Mouse (Mus musculus) MEL (cell line): ENCODE measurements around the gene Tmub2. TPM values are rescaled to one million over a fixed set of nuclear protein-coding genes. Genes with fewer than 3 reads are reported as not detected.

Experiments used
- DNase-seq: peaks from one replicate; pipeline ENCODE4 v3.0.0; 2011; ENCODE audit warnings: low read depth, low spot score
- H3K27ac ChIP-seq: 2 replicates; pipeline ENCODE4 v1.5.1; 2012; ENCODE audit warnings: low read depth, mild to moderate bottlenecking, control low read depth, low read length, moderate library complexity; ENCODE audit not compliant: control insufficient read depth
- H3K27me3 ChIP-seq, 2 experiments: fragments of 150-350 bp in 1 of 2; sonication (generic) in 1 of 2; 2 replicates each; pipeline ENCODE4 v1.6.1; 2012; ENCODE audit warnings: low read length in 2 of 2, mild to moderate bottlenecking in 2 of 2, improper control_type of control experiment in 1 of 2, moderate library complexity in 1 of 2; ENCODE audit not compliant: insufficient read depth in 2 of 2, control insufficient read depth in 1 of 2
- H3K36me3 ChIP-seq, 2 experiments: 2 replicates each; pipeline ENCODE4 v1.6.1; 2012 to 2014; ENCODE audit warnings: low read length in 2 of 2, improper control_type of control experiment in 1 of 2, inconsistent platforms in 1 of 2, mild to moderate bottlenecking in 1 of 2; ENCODE audit not compliant: insufficient read depth in 2 of 2, control insufficient read depth in 1 of 2
- H3K4me1 ChIP-seq, 2 experiments: fragments of 150-350 bp in 1 of 2; sonication (generic) in 1 of 2; 2 replicates each; pipeline ENCODE4 v1.6.1; 2012; ENCODE audit warnings: low read length in 2 of 2, improper control_type of control experiment in 1 of 2, mild to moderate bottlenecking in 1 of 2; ENCODE audit not compliant: insufficient read depth in 2 of 2, control insufficient read depth in 1 of 2
- H3K4me3 ChIP-seq, 2 experiments: fragments of 150-350 bp in 1 of 2; sonication (generic) in 1 of 2; 2 replicates each; pipeline ENCODE4 v1.5.1; 2012; ENCODE audit warnings: low read depth in 2 of 2, low read length in 2 of 2, mild to moderate bottlenecking in 2 of 2, moderate library complexity in 2 of 2, control low read depth in 1 of 2, improper control_type of control experiment in 1 of 2; ENCODE audit not compliant: control insufficient read depth in 1 of 2, insufficient read depth in 1 of 2
- H3K79me2 ChIP-seq: 2 replicates; pipeline ENCODE4 v1.6.1; 2012; ENCODE audit warnings: mild to moderate bottlenecking, low read length, moderate library complexity; ENCODE audit not compliant: control insufficient read depth, poor library complexity, insufficient read depth
- H3K9ac ChIP-seq: 2 replicates; pipeline ENCODE4 v1.6.1; 2012; ENCODE audit warnings: low read depth, mild to moderate bottlenecking, control low read depth, low read length, moderate library complexity; ENCODE audit not compliant: control insufficient read depth, poor library complexity, severe bottlenecking
- H3K9me3 ChIP-seq: fragments of 150-350 bp; sonication (generic); replicated peaks from 2 replicates; pipeline ENCODE4 v1.6.1; 2012; ENCODE audit warnings: mild to moderate bottlenecking, low read length, improper control_type of control experiment, moderate library complexity; ENCODE audit not compliant: insufficient read depth
- BHLHE40 ChIP-seq: IDR thresholded peaks from 2 replicates; pipeline ENCODE4 v1.6.1; 2012; ENCODE audit warnings: low read depth, mild to moderate bottlenecking, inconsistent platforms, low read length, improper control_type of control experiment, borderline replicate concordance
- CHD1 ChIP-seq: IDR thresholded peaks from 2 replicates; pipeline ENCODE4 v1.6.1; 2012; ENCODE audit warnings: low read depth, mild to moderate bottlenecking, inconsistent platforms, low read length, improper control_type of control experiment
- ELF1 ChIP-seq: IDR thresholded peaks from 2 replicates; pipeline ENCODE4 v1.6.1; 2014; ENCODE audit warnings: low read depth, mild to moderate bottlenecking, inconsistent platforms, low read length, improper control_type of control experiment, moderate library complexity
- EP300 ChIP-seq, 2 experiments: IDR thresholded peaks; 2 replicates each; pipeline ENCODE4 v1.6.1; 2011; ENCODE audit warnings: improper control_type of control experiment in 2 of 2, low read length in 2 of 2, low read depth in 1 of 2, mild to moderate bottlenecking in 1 of 2
- ETS1 ChIP-seq: IDR thresholded peaks from 2 replicates; pipeline ENCODE4 v1.6.1; 2012; ENCODE audit warnings: low read depth, mild to moderate bottlenecking, inconsistent platforms, low read length, improper control_type of control experiment, moderate library complexity
- KAT2A ChIP-seq: conservative IDR thresholded peaks from 2 replicates; pipeline ENCODE4 v1.6.1; 2012; ENCODE audit warnings: low read depth, low read length, improper control_type of control experiment, inconsistent platforms
- MAFK ChIP-seq: IDR thresholded peaks from 2 replicates; pipeline ENCODE4 v1.6.1; 2011; ENCODE audit warnings: low read depth, mild to moderate bottlenecking, low read length, improper control_type of control experiment, borderline replicate concordance
- MAX ChIP-seq: IDR thresholded peaks from 2 replicates; pipeline ENCODE4 v1.6.1; 2011; ENCODE audit warnings: low read length, improper control_type of control experiment
- MEF2A ChIP-seq: IDR thresholded peaks from 2 replicates; pipeline ENCODE4 v1.6.1; 2014; ENCODE audit warnings: low read depth, mild to moderate bottlenecking, inconsistent platforms, low read length, improper control_type of control experiment; ENCODE audit not compliant: poor library complexity, insufficient replicate concordance, severe bottlenecking; ENCODE audit errors: extremely low read depth
- MXI1 ChIP-seq: IDR thresholded peaks from 2 replicates; pipeline ENCODE4 v1.6.1; 2011; ENCODE audit warnings: mild to moderate bottlenecking, low read depth, low read length, improper control_type of control experiment
- MYC ChIP-seq: IDR thresholded peaks from 2 replicates; pipeline ENCODE4 v1.6.1; 2011; ENCODE audit warnings: low read depth, mild to moderate bottlenecking, low read length, improper control_type of control experiment, moderate library complexity
- NELFE ChIP-seq: IDR thresholded peaks from 2 replicates; pipeline ENCODE4 v1.6.1; 2011; ENCODE audit warnings: low read depth, low read length, improper control_type of control experiment
- POLR2A ChIP-seq, 2 experiments: IDR thresholded peaks; 2 replicates each; pipeline ENCODE4 v1.6.1; 2011 to 2012; ENCODE audit warnings: low read length in 2 of 2, mild to moderate bottlenecking in 2 of 2, control low read depth in 1 of 2, improper control_type of control experiment in 1 of 2, low read depth in 1 of 2, moderate library complexity in 1 of 2; ENCODE audit not compliant: control insufficient read depth in 1 of 2, insufficient read depth in 1 of 2, poor library complexity in 1 of 2
- RAD21 ChIP-seq: IDR thresholded peaks from 2 replicates; pipeline ENCODE4 v1.6.1; 2011; ENCODE audit warnings: mild to moderate bottlenecking, low read depth, low read length, improper control_type of control experiment
- SIN3A ChIP-seq: IDR thresholded peaks from 2 replicates; pipeline ENCODE4 v1.6.1; 2012; ENCODE audit warnings: low read length, improper control_type of control experiment, inconsistent platforms
- TCF12 ChIP-seq: IDR thresholded peaks from 2 replicates; pipeline ENCODE4 v1.6.1; 2014; ENCODE audit warnings: low read depth, mild to moderate bottlenecking, inconsistent platforms, low read length, improper control_type of control experiment, moderate library complexity
- USF1 ChIP-seq: IDR thresholded peaks from 2 replicates; pipeline ENCODE4 v1.6.1; 2014; ENCODE audit warnings: low read depth, mild to moderate bottlenecking, inconsistent platforms, low read length, improper control_type of control experiment, moderate library complexity
- USF2 ChIP-seq, 2 experiments: IDR thresholded peaks; 2 replicates each; pipeline ENCODE4 v1.6.1; 2011 to 2012; ENCODE audit warnings: improper control_type of control experiment in 2 of 2, low read length in 2 of 2, borderline replicate concordance in 1 of 2, inconsistent platforms in 1 of 2, low read depth in 1 of 2, mild to moderate bottlenecking in 1 of 2; ENCODE audit not compliant: insufficient read depth in 1 of 2
- ZMIZ1 ChIP-seq: IDR thresholded peaks from 2 replicates; pipeline ENCODE4 v1.6.1; 2012; ENCODE audit warnings: low read depth, mild to moderate bottlenecking, inconsistent platforms, low read length, improper control_type of control experiment, moderate library complexity
- ZNF384 ChIP-seq: IDR thresholded peaks from 2 replicates; pipeline ENCODE4 v1.6.1; 2012; ENCODE audit warnings: low read depth, mild to moderate bottlenecking, inconsistent platforms, low read length, improper control_type of control experiment
- polyA plus RNA-seq, 2 experiments: library from polyadenylated mRNA; stranded (reverse) in 1 of 2; unstranded in 1 of 2; fragments of >175 nt in 1 of 2; fragments of >200 nt in 1 of 2; gene quantifications; 2 replicates each; pipeline versions ENCODE4 v1.2.1 to v1.2.4; 2012; ENCODE audit warnings: low replicate concordance in 2 of 2, low read depth in 1 of 2; ENCODE audit not compliant: insufficient read length in 2 of 2, insufficient read depth in 1 of 2, missing spikeins in 1 of 2
- total RNA-seq: library from RNA; depleted of rRNA; stranded (reverse); fragments of 300-350 nt; gene quantifications from 2 replicates; pipeline ENCODE4 v1.2.3, GENCODE M21; 2012

Gene Tmub2
- total and polyA plus RNA-seq, 3 experiments, result 29.3 to 40.5 TPM; not detected in 1

DNA sequence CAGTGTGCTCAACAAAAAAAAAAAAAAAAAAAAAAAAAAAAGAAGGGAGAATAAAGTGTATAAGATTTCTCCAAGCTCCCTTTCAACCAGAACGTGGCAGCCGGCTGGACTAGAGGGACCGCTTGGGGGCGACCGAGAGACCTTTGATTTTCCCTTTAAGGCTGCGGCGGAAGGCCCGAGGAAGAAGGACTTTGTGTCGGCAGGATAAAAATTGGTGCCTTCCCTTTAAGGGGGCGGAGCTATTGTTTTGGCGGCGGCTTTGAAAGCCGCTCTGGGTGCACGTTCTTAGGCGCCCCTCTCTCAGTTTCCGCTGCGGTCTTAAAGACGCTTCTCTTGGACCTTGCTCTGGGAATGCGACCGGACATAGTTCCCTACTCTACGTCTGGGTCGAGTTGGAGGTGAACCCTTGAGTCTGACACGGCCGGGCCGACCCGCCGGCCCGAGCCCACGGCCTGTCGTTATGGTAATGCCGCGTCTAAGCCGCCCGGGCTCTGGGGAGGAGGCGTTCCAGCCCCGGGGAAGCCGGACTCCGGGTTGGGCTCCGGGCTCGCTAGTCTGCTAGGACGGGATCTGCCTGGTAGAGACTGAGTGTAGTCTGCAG is 36.0 kb upstream of the Tmub2 start, which contains the start of gene BC030867 (continued):
- TF ChIP-seq TCF12 (peak; percentile 71; the same call in 1 of the 2 replicates), USF1 (0 out of 2 replicates have a peak, but pooled peaks have one; percentile 33), MEF2A (peak; percentile 16; the same call in 1 of the 2 replicates), EP300 (IDR thresholded peaks at IDR 0.05; ENCODE audit: low read depth in 1 of 2, low read length in 2 of 2) (0 out of 4 replicates have a peak, but pooled peaks of 1 of the 2 experiments have one; percentile 4), RAD21 (peak; percentile 28), ZNF384 (peak; percentile 97), USF2 (IDR thresholded peaks at IDR 0.05; ENCODE audit: borderline replicate concordance in 1 of 2, insufficient read depth in 1 of 2, low read depth in 1 of 2, low read length in 2 of 2) (no peak; a peak in 1 of 4 replicates), BHLHE40 (peak; percentile 30; the same call in 1 of the 2 replicates), MXI1 (peak; percentile 96), POLR2A (IDR thresholded peaks at IDR 0.05; ENCODE audit: control insufficient read depth in 1 of 2, insufficient read depth in 1 of 2, low read depth in 1 of 2, low read length in 2 of 2, poor library complexity in 1 of 2) (peak; percentile 96 to 97), ZMIZ1 (peak; percentile 82), NELFE (peak; percentile 94), MYC (peak; percentile 84), MAX (peak; percentile 75), ETS1 (peak; percentile 54), KAT2A (no peak; the same call in 1 of the 2 replicates), ELF1 (peak; percentile 78), CHD1 (0 out of 2 replicates have a peak, but pooled peaks have one; percentile 32), SIN3A (peak; percentile 99)

DNA sequence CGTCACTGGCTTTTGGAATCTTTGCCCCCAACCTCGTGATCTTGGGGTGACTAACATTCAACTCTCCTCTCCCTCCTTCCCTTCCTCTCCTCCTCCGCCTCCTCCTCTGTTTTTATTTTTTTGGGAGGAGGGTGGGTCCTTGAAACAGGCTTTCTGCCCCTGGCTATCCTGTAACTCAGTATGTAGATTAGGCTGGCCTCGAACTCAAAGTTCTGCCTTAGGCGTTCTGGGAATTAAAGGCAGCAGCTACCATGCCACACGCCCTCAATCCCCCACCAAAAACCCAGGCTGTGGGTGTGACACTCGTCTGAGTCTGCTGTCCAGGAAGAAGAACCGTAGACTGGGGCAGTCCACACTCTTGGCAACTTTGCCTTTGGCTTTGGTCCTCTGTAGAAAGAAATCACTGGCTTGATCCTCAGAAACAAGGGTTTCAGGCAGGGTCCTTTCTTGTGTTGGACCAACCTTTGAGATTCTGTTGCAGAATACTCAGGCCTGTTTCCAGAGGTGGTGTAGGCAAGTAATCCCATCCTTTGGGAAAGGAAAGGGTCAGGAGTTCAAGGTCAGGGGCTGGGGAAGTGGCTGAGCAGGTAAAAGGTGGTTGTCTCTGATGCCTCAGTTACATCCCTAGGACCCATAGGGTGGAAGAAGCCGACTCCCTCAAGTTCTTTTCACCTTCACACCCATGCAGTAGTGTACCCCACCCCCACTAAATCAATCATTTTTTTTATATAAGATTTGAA is 35.2 kb upstream of the Tmub2 start:
- peak overlapping the region; percentile 83 to 85 for H3K4me3 ChIP-seq
- H3K9ac ChIP-seq, result peak overlapping the region; percentile 83
- peak overlapping the region; percentile 75 for H3K27ac ChIP-seq
- no peak for DNase-seq
- peaks cover 11% of the 10 kb centered on the region for H3K79me2 ChIP-seq
- H3K4me1 ChIP-seq, result peaks cover 0 to 21% of the 10 kb centered on the region in 2 experiments; a peak in 3 of 4 replicates
- H3K27me3 ChIP-seq, result no peaks in the 10 kb centered on the region
- TF ChIP-seq MAFK, result no peak
- peak; percentile 12; the same call in 1 of the 2 replicates for TF ChIP-seq MYC
- TF ChIP-seq, all 39 proteins: peak for 1
- peaks cover 6 to 18% of the 10 kb centered on the region in 2 experiments for H3K36me3 ChIP-seq
- H3K9me3 ChIP-seq, result no peaks in the 10 kb centered on the region
